Mouse (Mus musculus): ENCODE data around the gene Pbx1.

GRCm38 (mm10) chr1:168069740-168070139 lies 362.3 kb downstream of the Pbx1 start:
- TF ChIP-seq RCOR1 (IDR thresholded peaks at IDR 0.05; ENCODE audit: low read depth, low read length) (no peak), CTCF (IDR thresholded peaks at IDR 0.05 in 2 of 3, conservative IDR thresholded peaks at IDR 0.05 in 1 of 3; ENCODE audit: control insufficient read depth in 1 of 3, insufficient read depth in 1 of 3, low read depth in 2 of 3, low read length in 3 of 3, poor library complexity in 1 of 3, severe bottlenecking in 1 of 3) (no peak)

All from MEL (cell line).